Mouse (Mus musculus) lung, embryonic 16.5 days (tissue): ENCODE data around the gene Arsg. TPM values are rescaled to one million over a fixed set of nuclear protein-coding genes. Genes with fewer than 3 reads are reported as not detected.
A peak's percentile ranks its signal among the peaks of the same experiment; 100 is the strongest.

Source experiments
- ATAC-seq: fragments of 200-750 bp; cut with Nextera tagmentation; 2 replicates; pipeline ENCODE4 v1.8.0; 2017; ENCODE audit warnings: low read depth, mild to moderate bottlenecking, moderate library complexity
- H3K27ac ChIP-seq: fragments of 300-500 bp; sonication (generic); 2 replicates; pipeline ENCODE4 v1.5.1; 2014; ENCODE audit warnings: mild to moderate bottlenecking, control low read depth, low read length
- H3K27me3 ChIP-seq: fragments of 300-500 bp; sonication (generic); 2 replicates; pipeline ENCODE4 v1.6.1; 2014; ENCODE audit warnings: low read depth, low read length, mixed read lengths; ENCODE audit not compliant: control insufficient read depth, insufficient read depth
- H3K36me3 ChIP-seq: fragments of 300-500 bp; sonication (generic); 2 replicates; pipeline ENCODE4 v1.6.1; 2014; ENCODE audit warnings: low read length; ENCODE audit not compliant: control insufficient read depth, insufficient read depth
- H3K4me1 ChIP-seq: fragments of 300-500 bp; sonication (generic); replicated peaks from 2 replicates; pipeline ENCODE4 v1.6.1; 2014; ENCODE audit warnings: low read length, mixed read lengths; ENCODE audit not compliant: control insufficient read depth, insufficient read depth
- H3K4me2 ChIP-seq: fragments of 300-500 bp; sonication (generic); 2 replicates; pipeline ENCODE4 v1.6.1; 2014; ENCODE audit warnings: low read depth, low read length, control low read depth
- H3K4me3 ChIP-seq: fragments of 300-500 bp; sonication (generic); 2 replicates; pipeline ENCODE4 v1.5.1; 2014; ENCODE audit warnings: mild to moderate bottlenecking, low read length, control low read depth
- H3K9ac ChIP-seq: fragments of 300-500 bp; sonication (generic); 2 replicates; pipeline ENCODE4 v1.6.1; 2014; ENCODE audit warnings: low read length, control low read depth
- H3K9me3 ChIP-seq: fragments of 300-500 bp; sonication (generic); 2 replicates; pipeline ENCODE4 v1.6.1; 2016; ENCODE audit warnings: low read length; ENCODE audit not compliant: control insufficient read depth
- WGBS: fragments of 180-500 bp; shearing (Covaris S2); extraction: QIAGEN DNeasy Blood & Tissue Kit; methylation state at CpG from one replicate; pipeline ENCODE4 v1.1.7; 2014; 5-methylcytosine and 5-hydroxymethylcytosine counted together
- polyA plus RNA-seq: library from polyadenylated mRNA; unstranded; fragments of >200 nt; fragmentation: Nextera tagmentation; extraction: Ambion mirVana; gene quantifications from 2 replicates; pipeline ENCODE4 v1.2.1, GENCODE M21; 2015

The Arsg gene
- polyA plus RNA-seq, 1 experiment from 2014 or later: 4.7 TPM

DNA sequence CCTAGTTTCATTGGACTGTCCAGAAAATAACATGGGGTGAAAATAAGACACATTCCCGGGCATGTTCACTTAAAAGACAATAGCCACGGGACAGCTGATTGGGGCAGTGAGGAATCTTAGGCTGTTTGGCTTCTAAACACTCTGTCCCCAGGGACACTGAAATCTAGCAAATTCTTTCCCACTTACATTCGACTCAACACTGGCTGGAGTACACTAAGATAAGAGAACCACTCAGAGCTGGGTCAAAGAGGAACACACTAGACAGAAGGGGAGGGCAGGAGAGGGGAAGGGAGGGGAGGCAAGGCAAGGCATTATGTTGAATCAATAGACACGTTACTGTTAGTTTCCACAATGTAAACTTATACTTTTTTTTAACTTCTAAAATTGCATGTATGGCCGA lies 12.6 kb upstream of the Arsg start:
- Histone ChIP-seq H3K27ac (no peak overlapping the region), H3K4me3 (no peak overlapping the region), H3K27me3 (no peaks in the 10 kb centered on the region), H3K9me3 (no peaks in the 10 kb centered on the region), H3K36me3 (no peaks in the 10 kb centered on the region), H3K4me2 (no peak overlapping the region), H3K9ac (no peak overlapping the region), H3K4me1 (no peaks in the 10 kb centered on the region)
- ATAC-seq: peak; percentile 47; the same call in 1 of the 2 replicates
- WGBS: 17% methylated on average over 5 of the region's 5 CpGs

DNA sequence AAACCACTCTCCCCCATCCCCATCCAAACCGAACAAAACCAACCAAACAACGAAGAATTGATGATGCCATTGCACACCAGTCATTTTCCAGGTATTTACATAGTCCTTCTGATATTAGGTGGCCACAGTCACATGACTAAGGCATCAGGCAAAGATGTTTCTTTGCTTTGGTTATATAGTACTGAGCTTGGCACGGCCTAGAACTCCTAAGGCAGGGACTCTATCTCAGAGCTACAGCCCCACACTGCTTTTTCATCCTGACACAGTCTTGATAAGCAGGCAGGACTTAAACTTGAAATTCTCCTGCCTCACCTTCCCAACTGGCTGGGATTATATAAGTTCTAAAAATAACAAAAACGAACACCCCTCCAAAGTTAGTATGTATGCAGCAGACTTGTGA lies 8.1 kb upstream of the Arsg start:
- Histone ChIP-seq H3K36me3 (no peaks in the 10 kb centered on the region), H3K27ac (no peak overlapping the region), H3K4me1 (no peaks in the 10 kb centered on the region; the same call in 1 of the 2 replicates), H3K27me3 (no peaks in the 10 kb centered on the region), H3K4me2 (no peak overlapping the region), H3K9ac (no peak overlapping the region), H3K9me3 (no peaks in the 10 kb centered on the region), H3K4me3 (no peak overlapping the region)
- 87% methylated on average over 4 of the region's 4 CpGs for WGBS
- no peak for ATAC-seq

DNA sequence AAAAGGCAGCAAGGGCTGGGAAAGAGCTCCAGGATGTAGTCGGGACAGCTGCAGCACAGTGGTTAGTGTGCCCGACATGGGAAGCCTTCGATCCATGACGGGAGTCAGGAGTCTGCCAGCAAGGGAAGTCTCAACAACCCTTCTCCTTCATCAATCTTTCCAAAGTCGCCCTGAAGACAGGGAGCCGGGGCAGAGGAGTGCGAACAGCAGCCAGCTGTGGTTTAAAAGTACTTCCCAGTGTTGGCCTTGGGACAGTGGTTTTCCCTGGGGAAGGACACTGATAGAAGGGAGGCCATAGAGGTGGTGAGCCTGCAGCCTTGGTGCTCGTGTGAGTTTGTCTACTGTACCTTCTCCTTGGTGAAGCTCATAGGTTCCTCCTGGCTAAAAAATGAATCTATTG lies 6.2 kb upstream of the Arsg start:
- Histone ChIP-seq H3K27ac (no peak overlapping the region), H3K9ac (no peak overlapping the region), H3K27me3 (no peaks in the 10 kb centered on the region; the same call in 1 of the 2 replicates), H3K4me3 (no peak overlapping the region), H3K4me1 (peaks cover 9% of the 10 kb centered on the region; the same call in 1 of the 2 replicates), H3K36me3 (no peaks in the 10 kb centered on the region), H3K9me3 (no peaks in the 10 kb centered on the region), H3K4me2 (no peak overlapping the region)
- no peak for ATAC-seq
- WGBS: 31% methylated on average over 8 of the region's 8 CpGs

DNA sequence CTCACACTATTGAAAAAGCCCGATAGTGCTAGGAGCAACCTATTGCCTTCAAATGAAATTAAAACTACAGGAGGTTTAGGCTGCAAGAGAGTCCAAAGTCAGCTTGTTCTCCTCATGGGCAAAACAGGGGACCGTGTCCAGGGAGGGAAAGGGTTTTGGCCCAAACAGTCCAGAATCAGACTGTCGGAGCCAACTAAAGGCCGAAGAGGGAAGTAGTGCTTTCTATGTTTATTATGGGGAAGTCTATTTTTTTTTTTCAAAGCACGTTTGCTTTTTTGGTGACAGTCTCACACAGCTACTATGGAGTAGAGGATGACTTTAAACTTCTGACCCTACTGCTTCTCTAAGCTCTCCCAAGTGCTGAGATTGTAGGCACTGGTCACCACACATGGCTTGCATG lies 5.0 kb upstream of the Arsg start:
- Histone ChIP-seq H3K27me3 (no peaks in the 10 kb centered on the region; the same call in 1 of the 2 replicates), H3K27ac (no peak overlapping the region), H3K4me3 (no peak overlapping the region), H3K9me3 (no peaks in the 10 kb centered on the region), H3K36me3 (no peaks in the 10 kb centered on the region), H3K4me2 (no peak overlapping the region), H3K4me1 (peaks cover 12% of the 10 kb centered on the region; the same call in 1 of the 2 replicates), H3K9ac (no peak overlapping the region)
- 53% methylated on average over 5 of the region's 5 CpGs for WGBS
- ATAC-seq: no peak

DNA sequence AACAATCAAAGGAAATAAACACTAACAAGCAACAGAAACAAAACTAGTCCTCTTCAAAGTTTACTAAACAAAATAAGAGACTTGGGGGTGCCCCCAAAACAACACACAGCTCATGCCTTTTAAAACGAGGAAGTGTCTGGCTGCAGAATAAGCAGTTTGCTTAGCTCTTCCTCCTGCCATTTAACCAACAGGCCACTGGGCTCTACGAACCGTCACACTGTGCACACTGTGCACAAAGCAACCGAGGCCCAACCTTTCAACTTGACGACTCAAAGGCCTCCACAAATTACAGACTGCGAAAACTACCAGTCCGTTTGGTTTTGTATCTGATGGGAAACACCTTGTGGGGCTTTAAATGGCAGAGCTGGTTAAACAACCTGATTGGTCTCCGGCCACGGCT lies 3.0 kb upstream of the Arsg start:
- ATAC-seq: no peak
- H3K4me3 ChIP-seq: no peak overlapping the region
- WGBS: 70% methylated on average over 9 of the region's 9 CpGs

DNA sequence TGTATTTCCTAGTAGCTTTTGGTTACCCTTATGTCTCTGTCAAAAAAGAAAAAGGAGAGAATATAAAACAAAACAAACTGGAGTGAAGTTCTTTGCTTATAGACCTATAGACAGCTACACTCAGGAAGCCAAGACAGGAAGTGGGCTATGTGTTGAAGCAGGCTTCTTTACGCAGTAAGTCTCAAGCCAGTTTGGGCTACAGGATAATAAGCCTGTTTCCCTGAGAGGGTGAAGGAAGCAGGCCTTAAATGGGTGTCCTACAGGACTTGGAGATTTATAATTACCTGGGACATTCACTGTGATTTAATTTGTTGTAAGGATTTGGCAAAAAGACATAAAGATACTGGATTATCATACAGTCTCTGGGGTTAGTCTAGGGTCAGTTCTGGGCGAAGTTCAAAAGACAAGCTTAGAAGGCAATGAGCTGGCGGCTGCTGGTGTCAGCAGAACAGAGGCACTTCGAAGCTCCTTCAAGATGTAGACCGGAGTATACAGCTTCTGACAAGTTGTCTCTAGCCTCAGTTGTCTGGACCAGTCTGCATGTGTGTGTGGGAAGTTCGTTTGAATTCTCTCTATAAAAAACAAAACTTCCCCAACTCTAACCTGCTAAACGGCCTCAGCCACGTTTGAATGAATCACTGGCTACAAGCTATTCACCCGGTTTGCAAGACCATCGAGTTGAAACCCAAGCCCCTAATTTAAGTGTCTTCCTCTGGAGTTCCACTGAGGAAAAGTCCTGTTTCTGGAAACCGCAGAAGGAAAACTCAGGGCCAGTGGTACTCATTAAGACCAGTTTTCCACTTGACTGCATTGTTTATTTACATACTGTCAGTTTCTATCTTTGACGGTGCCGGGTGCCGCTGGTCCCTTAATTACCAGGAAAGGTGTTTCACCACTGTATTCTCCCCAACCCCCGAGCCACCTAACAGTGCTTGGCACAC lies 2.0 kb upstream of the Arsg start:
- WGBS: 32% methylated on average over 15 of the region's 15 CpGs
- Histone ChIP-seq H3K4me3 (peak overlapping the region; percentile 83; the same call in 1 of the 2 replicates), H3K27me3 (peaks cover 4% of the 10 kb centered on the region; the same call in 1 of the 2 replicates), H3K9me3 (no peaks in the 10 kb centered on the region), H3K4me1 (peaks cover 16% of the 10 kb centered on the region; the same call in 1 of the 2 replicates), H3K27ac (peak overlapping the region; percentile 13; the same call in 1 of the 2 replicates), H3K36me3 (no peaks in the 10 kb centered on the region), H3K9ac (no peak overlapping the region), H3K4me2 (peak overlapping the region; percentile 99)
- ATAC-seq: no peak

More for the DNA sequence above, 3.0 kb upstream of the Arsg start:
- H3K36me3 ChIP-seq: no peaks in the 10 kb centered on the region
- H3K4me2 ChIP-seq: no peak overlapping the region
- H3K9me3 ChIP-seq: no peaks in the 10 kb centered on the region
- peaks cover 4% of the 10 kb centered on the region; the same call in 1 of the 2 replicates for H3K27me3 ChIP-seq
- peaks cover 16% of the 10 kb centered on the region; the same call in 1 of the 2 replicates for H3K4me1 ChIP-seq
- H3K9ac ChIP-seq: no peak overlapping the region
- no peak overlapping the region for H3K27ac ChIP-seq

DNA sequence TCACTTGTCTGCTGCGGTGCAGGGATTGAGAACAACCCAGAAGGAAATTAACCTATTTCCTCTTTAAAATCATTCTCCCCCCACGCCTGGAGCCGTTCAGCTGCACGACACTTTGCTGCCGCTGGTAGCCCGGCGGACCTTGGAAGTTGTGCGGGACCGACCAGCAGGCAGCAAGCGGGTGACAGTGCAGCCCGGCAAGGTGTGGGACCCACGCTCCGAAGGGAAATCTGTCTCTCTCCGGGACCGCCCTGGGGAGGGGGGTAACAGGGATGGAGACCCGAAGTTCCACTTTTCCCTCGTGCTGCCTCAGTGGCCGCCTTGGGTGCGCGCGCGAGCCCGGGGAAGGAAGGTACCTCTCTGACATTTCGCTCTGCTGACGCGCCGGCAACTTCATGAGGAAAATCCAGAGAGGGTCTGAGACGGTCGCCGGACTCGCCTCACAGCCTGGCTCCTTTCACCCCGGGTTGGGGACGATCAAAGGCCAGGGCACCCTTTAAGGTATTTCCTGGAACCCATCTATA lies 943 bp upstream of the Arsg start:
- Histone ChIP-seq H3K9ac (peak overlapping the region; percentile 82), H3K27ac (peak overlapping the region; percentile 21; the same call in 1 of the 2 replicates), H3K4me3 (peak overlapping the region; percentile 83), H3K4me1 (peaks cover 16% of the 10 kb centered on the region; the same call in 1 of the 2 replicates), H3K4me2 (peak overlapping the region; percentile 99), H3K9me3 (no peaks in the 10 kb centered on the region), H3K27me3 (peaks cover 4% of the 10 kb centered on the region; the same call in 1 of the 2 replicates), H3K36me3 (no peaks in the 10 kb centered on the region)
- WGBS: under 1% methylated on average over 33 of the region's 33 CpGs
- peak; percentile 12; the same call in 1 of the 2 replicates for ATAC-seq

DNA sequence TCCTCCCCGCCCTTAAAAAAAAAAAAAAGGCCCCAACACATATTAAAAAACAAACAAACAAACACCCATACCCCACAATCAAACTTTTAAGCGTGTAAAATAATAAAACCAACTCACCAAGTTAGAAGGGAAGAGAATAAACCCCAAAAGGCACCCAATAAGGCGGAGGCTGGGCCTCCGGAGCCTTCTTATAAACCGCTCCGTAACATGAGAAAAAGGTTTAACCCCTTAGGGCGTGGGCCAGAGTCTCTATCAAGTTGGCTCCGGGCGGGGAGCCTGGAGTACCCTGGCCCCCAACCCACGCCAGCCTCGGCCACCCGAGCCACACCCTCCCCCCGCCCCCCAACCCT lies 378 bp upstream of the Arsg start:
- WGBS: 0% methylated on average over 12 of the region's 13 CpGs
- Histone ChIP-seq H3K4me1 (peaks cover 16% of the 10 kb centered on the region; the same call in 1 of the 2 replicates), H3K27ac (peak overlapping the region; percentile 76), H3K36me3 (no peaks in the 10 kb centered on the region), H3K9me3 (no peaks in the 10 kb centered on the region), H3K4me3 (peak overlapping the region; percentile 83), H3K27me3 (peaks cover 4% of the 10 kb centered on the region; the same call in 1 of the 2 replicates), H3K9ac (peak overlapping the region; percentile 82), H3K4me2 (peak overlapping the region; percentile 99)
- ATAC-seq: peak; percentile 48
